Mouse (Mus musculus) stomach, embryonic 15.5 days (tissue): ENCODE results near the gene Eif5b. TPM values are rescaled to one million over a fixed set of nuclear protein-coding genes. Genes with fewer than 3 reads are reported as not detected.
"Not testable (repeated sequence)": the region's sequence is repeated elsewhere in the genome, so short reads cannot be mapped to it uniquely, and the experiment has no call there.

Experiments
- ATAC-seq: fragments of 200-750 bp; cut with Nextera tagmentation; 2 replicates; pipeline ENCODE4 v1.8.0; 2017; ENCODE audit warnings: low read depth, moderate number of reproducible peaks, moderate TSS enrichment; ENCODE audit not compliant: insufficient read depth, low FRiP score
- H3K27ac ChIP-seq: fragments of 300-500 bp; sonication (generic); 2 replicates; pipeline ENCODE4 v1.5.1; 2015; ENCODE audit warnings: mild to moderate bottlenecking, inconsistent platforms
- H3K27me3 ChIP-seq: fragments of 300-500 bp; sonication (generic); replicated peaks from 2 replicates; pipeline ENCODE4 v1.6.1; 2015; ENCODE audit warnings: inconsistent platforms
- H3K36me3 ChIP-seq: fragments of 300-500 bp; sonication (generic); 2 replicates; pipeline ENCODE4 v1.6.1; 2015; ENCODE audit warnings: inconsistent platforms
- H3K4me1 ChIP-seq: fragments of 300-500 bp; sonication (generic); 2 replicates; pipeline ENCODE4 v1.6.1; 2015; ENCODE audit warnings: inconsistent platforms
- H3K4me2 ChIP-seq: fragments of 300-500 bp; sonication (generic); 2 replicates; pipeline ENCODE4 v1.6.1; 2015; ENCODE audit warnings: mild to moderate bottlenecking, inconsistent platforms
- H3K4me3 ChIP-seq: fragments of 300-500 bp; sonication (generic); replicated peaks from 2 replicates; pipeline ENCODE4 v1.5.1; 2015; ENCODE audit warnings: inconsistent platforms
- H3K9ac ChIP-seq: fragments of 300-500 bp; sonication (generic); 2 replicates; pipeline ENCODE4 v1.6.1; 2015; ENCODE audit warnings: inconsistent platforms
- H3K9me3 ChIP-seq: fragments of 300-500 bp; sonication (generic); 2 replicates; pipeline ENCODE4 v1.6.1; 2016; ENCODE audit warnings: inconsistent platforms
- WGBS: fragments of 180-500 bp; shearing (Covaris S2); methylation state at CpG from one replicate; pipeline ENCODE4 v1.1.7; 2015; 5-methylcytosine and 5-hydroxymethylcytosine counted together
- polyA plus RNA-seq: library from polyadenylated mRNA; unstranded; fragments of >200 nt; fragmentation: Nextera tagmentation; extraction: Ambion mirVana; gene quantifications from 2 replicates; pipeline ENCODE4 v1.2.1, GENCODE M21; 2015

The Eif5b gene
- polyA plus RNA-seq, 1 experiment from 2014 or later = 32.5 TPM

DNA sequence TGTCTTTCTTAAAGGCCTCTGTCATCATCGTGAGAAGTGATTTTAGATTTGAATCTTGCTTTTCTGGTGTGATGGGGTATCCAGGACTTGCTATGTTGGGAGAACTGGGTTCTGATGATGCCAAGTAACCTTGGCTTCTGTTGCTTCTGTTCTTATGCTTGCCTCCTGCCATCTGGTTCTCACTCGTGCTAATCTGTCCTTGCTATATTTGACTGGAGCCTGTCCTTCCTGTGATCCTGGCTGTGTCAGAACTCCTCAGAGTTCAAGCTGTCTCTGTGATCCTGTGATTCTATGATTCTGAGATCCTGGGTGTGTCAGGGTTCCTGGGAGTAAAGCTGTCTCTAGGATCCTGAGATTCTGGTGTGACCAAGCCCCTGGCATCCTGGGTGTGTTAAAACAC lies 64.3 kb downstream of the Eif5b start:
- H3K4me3 ChIP-seq, H3K9ac ChIP-seq, H3K4me2 ChIP-seq, ATAC-seq, H3K4me1 ChIP-seq, H3K27me3 ChIP-seq, H3K9me3 ChIP-seq, H3K27ac ChIP-seq: not testable (repeated sequence)
- 91% methylated on average over 2 of the region's 2 CpGs for WGBS
- peaks cover 38% of the 10 kb centered on the region for H3K36me3 ChIP-seq

DNA sequence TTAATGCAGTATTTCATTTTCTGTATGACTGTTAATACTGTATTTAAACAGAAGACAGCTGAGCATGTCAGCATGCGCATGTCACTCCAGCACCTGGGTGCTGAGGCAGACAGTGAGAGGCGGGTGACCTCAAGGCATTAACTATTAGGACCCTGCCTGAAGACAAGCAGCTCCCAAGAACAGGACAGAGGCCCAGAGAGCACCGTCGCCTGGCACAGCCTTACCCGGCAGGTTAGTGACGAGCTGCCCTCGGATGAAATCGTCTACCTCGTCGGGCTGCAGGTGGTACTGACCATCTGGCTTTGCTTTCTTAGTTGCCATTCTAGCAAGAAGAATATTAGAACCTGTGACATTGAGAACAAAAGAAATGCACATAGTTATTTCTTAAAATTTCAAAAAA lies 69.5 kb downstream of the Eif5b start:
- no peak overlapping the region for H3K27ac ChIP-seq
- H3K27me3 ChIP-seq = no peaks in the 10 kb centered on the region
- no peak for ATAC-seq
- H3K4me3 ChIP-seq = no peak overlapping the region
- H3K4me1 ChIP-seq = no peaks in the 10 kb centered on the region
- H3K9ac ChIP-seq = no peak overlapping the region
- H3K36me3 ChIP-seq = peaks cover 29% of the 10 kb centered on the region
- no peaks in the 10 kb centered on the region for H3K9me3 ChIP-seq
- 95% methylated on average over 10 of the region's 10 CpGs for WGBS
- H3K4me2 ChIP-seq = no peak overlapping the region

- Histone ChIP-seq H3K27me3 (no peaks in the 10 kb centered on the region), H3K4me3 (no peak overlapping the region), H3K4me1 (no peaks in the 10 kb centered on the region), H3K27ac (no peak overlapping the region), H3K4me2 (no peak overlapping the region), H3K9me3 (no peaks in the 10 kb centered on the region), H3K36me3 (peaks cover 22% of the 10 kb centered on the region), H3K9ac (no peak overlapping the region)
- WGBS = 63% methylated on average over 8 of the region's 8 CpGs
- ATAC-seq = no peak
Observed at GRCm38 (mm10) chr1:38071326-38071725, 73.5 kb downstream of the Eif5b start.

- Histone ChIP-seq H3K4me3 (no peak overlapping the region), H3K36me3 (peaks cover 13% of the 10 kb centered on the region), H3K9me3 (no peaks in the 10 kb centered on the region), H3K27me3 (no peaks in the 10 kb centered on the region), H3K4me2 (no peak overlapping the region), H3K9ac (no peak overlapping the region), H3K27ac (no peak overlapping the region), H3K4me1 (no peaks in the 10 kb centered on the region)
- no peak for ATAC-seq
- WGBS = 61% methylated on average over 8 of the region's 8 CpGs
Observed at GRCm38 (mm10) chr1:38081316-38081715, 83.5 kb downstream of the Eif5b start.

- 49% methylated on average over 1 of the region's 1 CpGs for WGBS
- Histone ChIP-seq H3K36me3 (peaks cover 8% of the 10 kb centered on the region; the same call in 1 of the 2 replicates), H3K4me3 (no peak overlapping the region), H3K4me1 (no peaks in the 10 kb centered on the region), H3K9me3 (no peaks in the 10 kb centered on the region), H3K27ac (no peak overlapping the region), H3K9ac (no peak overlapping the region), H3K27me3 (no peaks in the 10 kb centered on the region), H3K4me2 (no peak overlapping the region)
- no peak for ATAC-seq
Observed at GRCm38 (mm10) chr1:38103214-38103613, 105.4 kb downstream of the Eif5b start.

- 23% methylated on average over 3 of the region's 3 CpGs for WGBS
- no peak overlapping the region for H3K27ac ChIP-seq
- 0 out of 2 replicates have a peak, but pooled peaks cover 4% of the 10 kb centered on the region for H3K36me3 ChIP-seq
- H3K9ac ChIP-seq = no peak overlapping the region
- no peak for ATAC-seq
- no peaks in the 10 kb centered on the region for H3K9me3 ChIP-seq
- no peak overlapping the region for H3K4me2 ChIP-seq
- H3K4me1 ChIP-seq = no peaks in the 10 kb centered on the region
- H3K4me3 ChIP-seq = no peak overlapping the region
- H3K27me3 ChIP-seq = no peaks in the 10 kb centered on the region
Observed at GRCm38 (mm10) chr1:38103813-38104212, 106.0 kb downstream of the Eif5b start.

Other genes starting within 250 kb of the Eif5b start
- gene Tsga10, start 131.6 kb upstream of the Eif5b start, polyA plus RNA-seq = 4.2 and 4.8 TPM in 2 replicates
- gene Lipt1, start 126.3 kb upstream of the Eif5b start, polyA plus RNA-seq = 8.1 and 10.2 TPM in 2 replicates
- gene Mitd1, start 107.6 kb upstream of the Eif5b start, polyA plus RNA-seq = 28.5 and 29.5 TPM in 2 replicates
- gene Mrpl30, start 107.5 kb upstream of the Eif5b start, polyA plus RNA-seq = 227 and 243 TPM in 2 replicates
- not detected in 2 replicates for gene Lyg2, start 81.5 kb upstream of the Eif5b start, polyA plus RNA-seq
- not detected in 2 replicates for gene Lyg1, start 40.3 kb upstream of the Eif5b start, polyA plus RNA-seq
- 128 and 132 TPM in 2 replicates for gene Txndc9, start 117 bp upstream of the Eif5b start, polyA plus RNA-seq
- gene Rev1, start 131.8 kb downstream of the Eif5b start, polyA plus RNA-seq = 27.5 and 27.7 TPM in 2 replicates